Mouse (Mus musculus): Measurements from ENCODE around the gene Faah. TPM values are rescaled to one million over a fixed set of nuclear protein-coding genes. Genes with fewer than 3 reads are reported as not detected.
A peak's percentile ranks its signal among the peaks of the same experiment; 100 is the strongest.

The Faah gene
- total RNA-seq, 2 experiments from 2014 or later, result 9.8 to 13.8 TPM

- DNase-seq, result no peak
Observed at GRCm38 (mm10) chr4:115943669-115944314, 73.9 kb downstream of the Faah start.

GRCm38 (mm10) chr4:115941242-115941820 is 76.4 kb downstream of the Faah start:
- DNase-seq, result no peak

GRCm38 (mm10) chr4:115940681-115941080 is 77.0 kb downstream of the Faah start:
- no peak for DNase-seq

GRCm38 (mm10) chr4:115939295-115940102 is 78.2 kb downstream of the Faah start, which contains the start of gene Dmbx1:
Gene Dmbx1, minus strand, starts transcription at chr4:115939926.
- DNase-seq, result peak; percentile 37

- DNase-seq, result peak; percentile 19
Observed at GRCm38 (mm10) chr4:115938276-115939160, 79.2 kb downstream of the Faah start.

- DNase-seq, result no peak
Observed at GRCm38 (mm10) chr4:115937061-115937976, 80.4 kb downstream of the Faah start.

GRCm38 (mm10) chr4:115936646-115937045 is 81.1 kb downstream of the Faah start:
- peak; percentile 16 for DNase-seq

- DNase-seq, result peak; percentile 6
Observed at GRCm38 (mm10) chr4:115935835-115936581, 81.7 kb downstream of the Faah start.

- no peak for DNase-seq
Observed at GRCm38 (mm10) chr4:115931556-115932088, 86.1 kb downstream of the Faah start.

GRCm38 (mm10) chr4:115927637-115928036 is 90.1 kb downstream of the Faah start:
- DNase-seq, result no peak

- DNase-seq, result no peak
Observed at GRCm38 (mm10) chr4:115923262-115923880, 94.4 kb downstream of the Faah start.

- no peak for DNase-seq
Observed at GRCm38 (mm10) chr4:115922688-115923087, 95.0 kb downstream of the Faah start.

- DNase-seq, result no peak
Observed at GRCm38 (mm10) chr4:115919911-115920310, 97.8 kb downstream of the Faah start.

Other genes starting within 250 kb of the Faah start
- 1 to 10 TPM; 1.0 to 1.3 TPM for gene Tex38, start 236.9 kb downstream of the Faah start, total RNA-seq (2021)
- gene Atpaf1, start 233.1 kb downstream of the Faah start, total RNA-seq (2021), result 10 to 100 TPM; 42.8 to 52.2 TPM
- gene Mob3c, start 189.8 kb downstream of the Faah start, total RNA-seq (2021), result 10 to 100 TPM; 13.8 to 15.1 TPM
- 10 to 100 TPM; 30.4 to 43.9 TPM for gene Mknk1, start 178.7 kb downstream of the Faah start, total RNA-seq (2021)
- not detected for gene Kncn, start 133.5 kb downstream of the Faah start, total RNA-seq (2021)
- gene 6430628N08Rik, start 127.3 kb downstream of the Faah start, total RNA-seq (2021), result not detected
- gene Dmbx1, start 78.0 kb downstream of the Faah start, total RNA-seq (2021), result not detected
- gene Nsun4, start 36.0 kb upstream of the Faah start, total RNA-seq (2021), result 10 to 100 TPM; 24.1 to 28.4 TPM
- 1,000 to 10,000 TPM; 1,050 to 1,199 TPM for gene Uqcrh, start 57.1 kb upstream of the Faah start, total RNA-seq (2021)
- 10 to 100 TPM; 54.5 to 60.0 TPM for gene Lrrc41, start 57.3 kb upstream of the Faah start, total RNA-seq (2021)
- gene Rad54l, start 105.8 kb upstream of the Faah start, total RNA-seq (2021), result 1 to 10 TPM; 4.3 to 6.5 TPM
- gene Pomgnt1, start 105.9 kb upstream of the Faah start, total RNA-seq (2021), result 10 to 100 TPM; 66.1 to 73.4 TPM
- gene Lurap1, start 133.4 kb upstream of the Faah start, total RNA-seq (2021), result 10 to 100 TPM; 14.5 to 19.1 TPM
- gene Tspan1, start 149.7 kb upstream of the Faah start, total RNA-seq (2021), result not detected
- not detected for gene 1700042G07Rik, start 155.4 kb upstream of the Faah start, total RNA-seq (2021)
- gene Gm49337, start 155.5 kb upstream of the Faah start, total RNA-seq (2021), result not detected
- gene Pik3r3, start 203.7 kb upstream of the Faah start, total RNA-seq (2021), result 10 to 100 TPM; 15.6 to 18.9 TPM

Measured in adrenal gland, postnatal 10 days (tissue).